Mouse (Mus musculus) neural tube, embryonic 11.5 days (tissue): Measurements from ENCODE around the gene Gatc. TPM values are rescaled to one million over a fixed set of nuclear protein-coding genes. Genes with fewer than 3 reads are reported as not detected.

Experiments
- ATAC-seq: fragments of 200-750 bp; cut with Nextera tagmentation; 2 replicates; pipeline ENCODE4 v1.8.0; 2017; ENCODE audit warnings: moderate number of reproducible peaks, mild to moderate bottlenecking, moderate TSS enrichment, moderate library complexity; ENCODE audit not compliant: insufficient read depth, low FRiP score, low TSS enrichment
- DNase-seq: peaks from one replicate; pipeline ENCODE4 v3.0.0-alpha.2; 2015; ENCODE audit warnings: low spot score
- H3K27ac ChIP-seq: fragments of 300-500 bp; sonication (generic); 2 replicates; pipeline ENCODE4 v1.5.1; 2014; ENCODE audit warnings: low read depth, mild to moderate bottlenecking, low read length
- H3K27me3 ChIP-seq: fragments of 300-500 bp; sonication (generic); 2 replicates; pipeline ENCODE4 v1.6.1; 2014; ENCODE audit warnings: mild to moderate bottlenecking, low read length, mixed read lengths; ENCODE audit not compliant: control insufficient read depth, insufficient read depth
- H3K36me3 ChIP-seq: fragments of 300-500 bp; sonication (generic); 2 replicates; pipeline ENCODE4 v1.6.1; 2014; ENCODE audit warnings: mild to moderate bottlenecking, low read length, moderate library complexity, mixed read lengths; ENCODE audit not compliant: control insufficient read depth, insufficient read depth
- H3K4me1 ChIP-seq: fragments of 300-500 bp; sonication (generic); 2 replicates; pipeline ENCODE4 v1.6.1; 2014; ENCODE audit warnings: low read length, mixed read lengths; ENCODE audit not compliant: control insufficient read depth, insufficient read depth
- H3K4me2 ChIP-seq: fragments of 300-500 bp; sonication (generic); 2 replicates; pipeline ENCODE4 v1.6.1; 2014; ENCODE audit warnings: low read depth, mild to moderate bottlenecking, moderate library complexity
- H3K4me3 ChIP-seq: fragments of 300-500 bp; sonication (generic); 2 replicates; pipeline ENCODE4 v1.5.1; 2014; ENCODE audit warnings: low read depth, low read length
- H3K9ac ChIP-seq: fragments of 300-500 bp; sonication (generic); 2 replicates; pipeline ENCODE4 v1.6.1; 2014; ENCODE audit warnings: mild to moderate bottlenecking, low read length
- H3K9me3 ChIP-seq: fragments of 300-500 bp; sonication (generic); 2 replicates; pipeline ENCODE4 v1.6.1; 2016; ENCODE audit warnings: low read length; ENCODE audit not compliant: control insufficient read depth
- WGBS: fragments of 180-500 bp; shearing (Covaris S2); extraction: QIAGEN DNeasy Blood & Tissue Kit; methylation state at CpG from one replicate; pipeline ENCODE4 v1.1.7; 2014; 5-methylcytosine and 5-hydroxymethylcytosine counted together
- polyA plus RNA-seq: library from polyadenylated mRNA; unstranded; fragments of >200 nt; fragmentation: Nextera tagmentation; extraction: Ambion mirVana; gene quantifications from 2 replicates; pipeline ENCODE4 v1.2.1, GENCODE M21; 2014

Gene Gatc
- polyA plus RNA-seq, 1 experiment from 2014 or later, result 40.4 TPM

DNA sequence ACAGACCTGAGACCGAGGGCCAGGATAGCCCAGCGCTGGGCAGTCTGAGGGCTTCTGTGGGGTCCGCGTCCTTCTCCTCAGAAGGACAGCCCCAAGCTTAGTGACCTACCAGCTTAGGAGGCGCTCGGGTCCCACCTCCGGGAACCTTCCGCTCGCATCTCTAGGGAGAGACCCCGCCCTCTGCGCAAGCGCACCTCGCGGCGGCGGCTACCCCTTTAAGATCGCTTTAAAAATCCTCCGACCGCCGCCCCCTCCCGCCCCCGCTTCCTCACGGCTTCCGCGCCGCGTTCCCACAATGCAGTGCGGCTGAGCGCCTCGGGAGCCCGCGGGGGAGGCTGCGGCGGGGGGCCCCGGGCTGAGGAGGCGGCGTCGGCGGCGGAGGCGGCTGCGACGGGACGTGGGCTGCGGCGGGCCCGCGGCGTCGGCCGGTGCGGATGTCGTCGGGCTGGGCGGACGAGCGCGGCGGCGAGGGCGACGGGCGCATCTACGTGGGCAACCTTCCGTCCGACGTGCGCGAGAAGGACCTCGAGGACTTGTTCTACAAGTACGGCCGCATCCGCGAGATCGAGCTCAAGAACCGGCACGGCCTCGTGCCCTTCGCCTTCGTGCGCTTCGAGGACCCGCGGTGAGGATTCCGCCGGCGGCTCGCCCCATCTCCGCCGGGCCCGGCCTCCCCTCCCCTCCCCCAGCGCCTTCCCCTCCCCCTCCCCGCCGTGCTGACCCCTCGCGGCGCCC, 13.9 kb downstream of the Gatc start, which contains the start of gene Srsf9:
TSS of gene Srsf9 (plus strand) at position 303 of the 735 bp plus-strand sequence.
- ATAC-seq, result peak; percentile 70
- Histone ChIP-seq H3K27me3 (no peaks in the 10 kb centered on the region), H3K27ac (peak within 1 kb of the TSS; percentile 80), H3K4me2 (peak within 1 kb of the TSS; percentile 73), H3K4me3 (peak within 1 kb of the TSS; percentile 92), H3K4me1 (peaks cover 19% of the 10 kb centered on the region; the same call in 1 of the 2 replicates), H3K9me3 (no peaks in the 10 kb centered on the region), H3K36me3 (peaks cover 11% of the 10 kb centered on the region), H3K9ac (peak within 1 kb of the TSS; percentile 91)
- DNase-seq, result peak; percentile 95
- under 1% methylated on average over 75 of the region's 97 CpGs for WGBS

DNA sequence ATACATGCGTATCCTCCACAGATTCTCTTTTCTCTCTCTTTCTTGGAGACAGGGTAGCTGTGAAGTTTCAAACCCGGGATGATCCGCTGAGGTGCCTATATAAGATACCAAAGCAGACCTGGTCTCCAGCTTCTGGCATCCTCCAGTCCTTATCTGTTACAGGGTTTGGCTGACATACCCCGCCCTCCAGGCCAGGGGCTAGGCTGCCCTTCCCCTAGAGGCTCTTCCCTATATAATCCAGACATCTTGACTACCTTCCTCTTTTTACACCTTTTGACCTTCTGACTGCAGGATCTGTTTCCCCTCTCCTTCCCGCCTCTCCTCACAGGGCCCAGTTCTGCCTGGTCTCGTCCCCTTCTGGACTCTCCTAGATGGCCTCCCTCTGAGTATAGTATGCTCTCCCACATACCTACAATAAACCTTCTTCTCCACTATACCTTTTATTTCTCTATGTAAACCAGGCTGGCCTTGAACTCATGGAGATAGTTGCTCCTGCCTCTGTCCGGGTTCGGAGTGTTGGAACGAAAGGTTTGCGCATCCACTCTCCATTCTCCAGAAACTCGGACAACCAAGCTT, 14.6 kb downstream of the Gatc start:
- Histone ChIP-seq H3K4me1 (peaks cover 19% of the 10 kb centered on the region; the same call in 1 of the 2 replicates), H3K4me2 (peak overlapping the region; percentile 73), H3K4me3 (peak overlapping the region; percentile 92), H3K27ac (peak overlapping the region; percentile 80), H3K9me3 (no peaks in the 10 kb centered on the region), H3K27me3 (no peaks in the 10 kb centered on the region), H3K36me3 (peaks cover 6% of the 10 kb centered on the region), H3K9ac (peak overlapping the region; percentile 74)
- DNase-seq (no peak), ATAC-seq (no peak)
- 33% methylated on average over 11 of the region's 11 CpGs for WGBS

DNA sequence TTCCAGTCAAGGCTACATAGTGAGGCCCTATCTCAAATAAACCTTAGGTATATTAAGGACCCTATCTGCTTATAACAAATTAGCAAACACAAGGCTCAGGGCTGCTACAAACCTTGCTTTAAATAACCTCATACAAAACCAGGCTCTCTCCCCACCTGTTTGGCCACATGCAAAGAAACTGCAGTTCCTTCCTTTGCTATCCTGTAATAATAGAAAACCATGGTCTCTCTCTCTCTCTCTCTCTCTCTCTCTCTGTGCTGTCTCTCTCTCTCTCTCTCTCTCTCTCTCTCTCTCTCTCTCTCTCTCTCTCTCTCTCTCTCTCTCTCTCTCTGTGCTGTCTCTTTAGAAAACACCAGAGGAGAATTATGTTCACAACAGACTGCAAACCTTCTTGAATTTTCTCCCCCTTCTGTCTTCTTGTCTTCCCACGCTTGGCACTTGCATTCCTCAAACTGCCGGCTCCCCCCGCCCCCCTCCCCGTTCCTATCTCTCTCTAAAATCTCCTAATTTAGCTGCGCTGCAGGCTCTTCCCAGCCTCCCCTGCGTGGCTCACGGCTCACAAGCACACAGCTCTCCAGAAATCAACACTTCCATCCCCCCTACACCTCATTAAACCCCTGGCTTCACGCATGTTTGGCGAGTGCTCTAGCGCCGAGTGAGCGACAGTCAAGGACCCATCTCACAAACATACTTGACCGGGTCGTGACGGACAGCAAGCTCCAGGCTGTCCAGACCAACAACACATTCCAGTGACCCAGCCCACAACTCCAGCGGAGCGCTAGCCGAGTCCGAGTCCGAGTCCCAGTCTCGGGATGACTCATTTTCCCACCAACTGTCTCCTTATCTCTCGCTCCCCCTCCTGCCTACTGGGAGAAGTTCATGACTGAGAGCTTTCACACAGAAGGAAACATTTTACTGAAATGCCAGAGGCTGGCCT, 21.7 kb downstream of the Gatc start:
- Histone ChIP-seq H3K27ac (peak overlapping the region; percentile 39; the same call in 1 of the 2 replicates), H3K4me3 (peak overlapping the region; percentile 26), H3K27me3 (no peaks in the 10 kb centered on the region), H3K36me3 (no peaks in the 10 kb centered on the region), H3K4me1 (peaks cover 25% of the 10 kb centered on the region), H3K9me3 (no peaks in the 10 kb centered on the region), H3K4me2 (peak overlapping the region; percentile 67), H3K9ac (peak overlapping the region; percentile 56)
- ATAC-seq (no peak), DNase-seq (peak; percentile 73)
- under 1% methylated on average over 22 of the region's 22 CpGs for WGBS

DNA sequence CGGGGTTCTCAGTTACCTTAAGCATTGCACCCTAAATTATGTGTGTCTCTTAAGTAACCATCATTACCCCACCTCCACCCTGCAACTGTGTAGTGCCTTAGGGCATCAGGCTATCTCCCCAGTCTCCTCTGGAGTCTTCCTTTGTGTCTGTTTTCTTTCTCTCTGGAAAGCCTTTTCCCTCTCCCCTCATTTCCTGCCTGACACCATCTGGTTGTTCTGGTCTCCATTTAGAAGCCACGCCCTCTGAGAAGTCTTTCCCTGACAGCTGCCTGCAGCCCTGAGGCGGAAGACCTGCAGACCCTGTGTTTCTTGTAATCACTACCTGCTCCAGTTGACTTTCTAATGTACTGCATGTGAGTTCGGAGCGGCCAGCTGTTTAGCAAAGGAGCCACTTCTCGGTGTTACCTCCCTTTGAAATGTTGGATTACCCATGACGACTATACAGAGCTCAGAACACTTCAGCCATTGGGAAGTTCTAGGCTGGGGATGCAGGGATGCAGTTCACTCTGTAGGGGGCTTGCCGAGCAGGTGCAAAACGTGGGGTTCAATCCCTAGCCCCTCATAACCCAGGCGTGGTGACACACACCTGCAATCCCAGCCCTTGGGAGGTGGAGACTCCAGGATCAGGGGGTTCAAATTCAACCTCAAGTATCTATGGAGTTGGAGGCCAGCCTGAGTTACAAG, 23.2 kb downstream of the Gatc start:
- Histone ChIP-seq H3K9me3 (no peaks in the 10 kb centered on the region), H3K4me3 (no peak overlapping the region), H3K36me3 (no peaks in the 10 kb centered on the region), H3K9ac (peak overlapping the region; percentile 27), H3K27me3 (no peaks in the 10 kb centered on the region), H3K4me2 (peak overlapping the region; percentile 13), H3K4me1 (peaks cover 25% of the 10 kb centered on the region), H3K27ac (peak overlapping the region; percentile 91)
- WGBS, result 2% methylated on average over 10 of the region's 10 CpGs
- peak; percentile 67 for ATAC-seq
- peak; percentile 54 for DNase-seq

DNA sequence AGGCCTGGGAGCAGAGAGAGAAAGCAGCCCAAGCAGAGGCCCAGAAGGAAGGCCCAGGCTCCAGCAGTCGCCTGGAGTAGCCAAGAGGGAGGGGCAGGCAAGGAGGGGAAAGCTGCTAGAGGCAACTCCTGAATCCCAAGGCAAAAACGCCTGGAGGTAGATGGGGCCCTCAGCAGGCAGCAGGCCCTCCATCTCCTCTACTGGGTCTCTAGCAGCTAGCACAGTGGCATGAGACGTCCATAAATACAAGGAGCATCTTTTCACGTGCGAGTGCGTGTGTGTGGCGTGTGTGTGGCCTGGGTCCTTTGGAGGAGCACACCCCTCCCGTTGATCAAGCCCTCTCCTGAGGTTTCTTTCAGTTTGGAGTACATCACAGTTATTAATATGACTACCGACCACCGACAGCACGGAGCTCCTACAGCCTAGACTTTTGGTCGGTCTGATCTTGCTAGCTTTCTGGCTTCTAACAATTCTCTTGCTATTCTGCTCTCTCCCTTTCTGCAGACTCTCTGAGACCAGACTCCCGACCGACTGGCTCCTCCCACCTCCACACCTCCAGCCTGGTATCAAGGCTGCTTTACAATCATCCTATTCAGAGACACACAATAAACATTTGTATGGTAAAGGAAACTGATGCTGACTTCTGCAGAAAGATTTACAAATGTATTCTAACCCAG, 23.9 kb downstream of the Gatc start:
- peak; percentile 52 for DNase-seq

DNA sequence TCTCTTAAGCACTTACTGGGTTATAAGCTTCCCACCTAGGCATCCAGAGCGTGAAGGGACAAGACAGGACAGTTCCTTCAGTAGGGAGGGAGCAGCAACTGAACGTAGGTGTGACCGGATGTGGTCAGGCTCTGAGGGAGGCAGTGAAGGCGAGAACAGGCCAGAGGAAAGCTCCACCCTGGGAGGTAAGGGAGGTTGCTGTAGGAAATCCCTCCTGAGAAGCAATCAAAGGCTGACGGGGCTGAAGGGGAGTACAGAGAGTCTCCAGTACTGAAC, 27.4 kb downstream of the Gatc start:
- DNase-seq (no peak), ATAC-seq (no peak)
- H3K36me3 ChIP-seq, result no peaks in the 10 kb centered on the region
- no peak overlapping the region for H3K9ac ChIP-seq
- 35% methylated on average over 5 of the region's 5 CpGs for WGBS
- no peaks in the 10 kb centered on the region for H3K27me3 ChIP-seq
- H3K4me1 ChIP-seq, result peaks cover 18% of the 10 kb centered on the region
- no peaks in the 10 kb centered on the region for H3K9me3 ChIP-seq
- no peak overlapping the region for H3K27ac ChIP-seq
- H3K4me2 ChIP-seq, result no peak overlapping the region
- H3K4me3 ChIP-seq, result no peak overlapping the region

More for the DNA sequence above, 23.9 kb downstream of the Gatc start:
- Histone ChIP-seq H3K27me3 (no peaks in the 10 kb centered on the region), H3K27ac (peak overlapping the region; percentile 91), H3K4me2 (peak overlapping the region; percentile 13; the same call in 1 of the 2 replicates), H3K9ac (peak overlapping the region; percentile 27), H3K4me3 (no peak overlapping the region), H3K36me3 (no peaks in the 10 kb centered on the region), H3K4me1 (peaks cover 25% of the 10 kb centered on the region), H3K9me3 (no peaks in the 10 kb centered on the region)
- 0 out of 2 replicates have a peak, but pooled peaks have one; percentile 13 for ATAC-seq
- WGBS, result 7% methylated on average over 14 of the region's 14 CpGs

DNA sequence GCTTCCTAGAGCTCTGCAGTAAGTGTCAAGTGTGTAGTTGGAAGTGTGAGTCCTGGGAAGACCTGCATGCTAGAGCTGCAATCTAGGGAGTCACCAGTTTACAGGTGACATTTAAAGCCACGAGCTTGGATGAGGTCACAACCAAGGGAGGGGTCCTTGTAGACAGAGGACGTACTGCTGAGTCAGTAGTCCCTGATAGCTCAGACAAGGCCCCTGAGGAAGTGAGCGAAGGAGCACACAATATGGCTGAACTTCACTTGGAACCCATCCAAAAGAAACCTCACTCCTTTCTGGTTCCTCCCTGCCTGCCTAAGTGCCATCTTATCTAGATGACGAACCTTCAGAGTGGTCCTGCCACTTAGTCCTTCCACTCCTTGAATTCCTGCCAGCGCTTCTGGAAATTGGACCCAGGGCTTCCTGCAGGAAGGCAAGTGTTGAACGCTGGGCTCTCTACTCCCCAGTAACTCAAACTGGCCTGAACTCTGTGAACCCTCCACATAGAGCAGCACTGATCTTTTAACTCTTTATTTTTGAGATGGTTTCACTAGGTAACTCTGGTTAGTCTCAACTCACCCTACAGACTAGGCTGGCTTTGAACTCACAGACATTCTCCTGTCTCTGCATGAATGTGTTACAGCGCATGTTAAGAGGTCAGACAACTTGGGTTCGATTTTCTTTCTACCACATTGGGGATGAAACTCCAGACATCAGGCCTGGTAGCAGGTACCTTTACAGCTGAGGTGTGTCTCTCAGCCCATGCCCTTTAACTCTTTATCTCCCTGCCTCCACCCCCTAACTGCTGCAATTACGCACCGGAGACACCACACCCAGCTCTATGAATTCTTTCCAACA, 27.9 kb downstream of the Gatc start:
- Histone ChIP-seq H3K36me3 (no peaks in the 10 kb centered on the region), H3K4me3 (no peak overlapping the region), H3K4me2 (no peak overlapping the region), H3K9ac (no peak overlapping the region), H3K27me3 (no peaks in the 10 kb centered on the region), H3K4me1 (peaks cover 15% of the 10 kb centered on the region), H3K27ac (no peak overlapping the region), H3K9me3 (no peaks in the 10 kb centered on the region)
- 86% methylated on average over 10 of the region's 10 CpGs for WGBS
- ATAC-seq (no peak), DNase-seq (no peak)
